Mouse (Mus musculus) heart, postnatal 14 days (tissue): Measurements from ENCODE around the gene Mpst. TPM values are rescaled to one million over a fixed set of nuclear protein-coding genes. Genes with fewer than 3 reads are reported as not detected.

ENCODE experiments used
- DNase-seq, 2 experiments: peaks; one replicate each; pipeline ENCODE4 v3.0.0; 2021 to 2022
- intact Hi-C: fragments of 180-260 bp; cut with DNase I; formaldehyde crosslinking; loops from one replicate; pipeline ENCODE4 v1.15.1; 2025
- total RNA-seq, 2 experiments: library from RNA; stranded (reverse); gene quantifications; 2 replicates each; pipeline ENCODE4 v1.2.3; 2021

Gene Mpst
- total RNA-seq, 2 experiments from 2014 or later, result 28.1 to 31.0 TPM

GRCm38 (mm10) chr15:78402423-78402822, 3.8 kb upstream of the Mpst start:
- peak; percentile 24 to 42 for DNase-seq
- intact Hi-C loops, result no loop called here

- no peak for DNase-seq
- intact Hi-C loops, result no loop called here
Observed at GRCm38 (mm10) chr15:78403301-78403741, 2.9 kb upstream of the Mpst start.

GRCm38 (mm10) chr15:78403896-78404295, 2.3 kb upstream of the Mpst start:
- DNase-seq, result peak; percentile 47 to 66
- intact Hi-C loops, result no loop called here

- DNase-seq, result no peak
- intact Hi-C loops, result no loop called here
Observed at GRCm38 (mm10) chr15:78405098-78405497, 1.1 kb upstream of the Mpst start.

GRCm38 (mm10) chr15:78405517-78406211, 552 bp upstream of the Mpst start, which contains the start of gene Tst:
Tst (minus strand) TSS chr15:78405907.
- intact Hi-C loops, result loop anchor here (2.0 kb wide), 1 partner anchor 21 kb away; no protein-coding TSS in a partner anchor
- DNase-seq, result peak; percentile 79 to 86

GRCm38 (mm10) chr15:78409570-78410052, 3.4 kb downstream of the Mpst start:
- DNase-seq, result no peak
- intact Hi-C loops, result no loop called here

- intact Hi-C loops, result no loop called here
- no peak for DNase-seq
Observed at GRCm38 (mm10) chr15:78413083-78413718, 7.0 kb downstream of the Mpst start.

GRCm38 (mm10) chr15:78413719-78414117, 7.5 kb downstream of the Mpst start:
- intact Hi-C loops, result no loop called here
- DNase-seq, result no peak

GRCm38 (mm10) chr15:78414157-78414556, 7.9 kb downstream of the Mpst start:
- no peak for DNase-seq
- intact Hi-C loops, result no loop called here

GRCm38 (mm10) chr15:78416937-78417336, 10.7 kb downstream of the Mpst start:
- intact Hi-C loops, result no loop called here
- DNase-seq, result no peak

GRCm38 (mm10) chr15:78420395-78420794, 14.2 kb downstream of the Mpst start:
- no peak for DNase-seq
- intact Hi-C loops, result loop anchor here (5.0 kb wide), 1 partner anchor 238 kb away; no protein-coding TSS in a partner anchor

GRCm38 (mm10) chr15:78422046-78422956, 16.1 kb downstream of the Mpst start:
- intact Hi-C loops, result loop anchor here (1.0 to 5.0 kb wide), 2 partner anchors 67 to 240 kb away; no protein-coding TSS in a partner anchor

GRCm38 (mm10) chr15:78424507-78424906, 18.3 kb downstream of the Mpst start:
- no peak for DNase-seq
- intact Hi-C loops, result loop anchor here (5.0 kb wide), 1 partner anchor 242 kb away; no protein-coding TSS in a partner anchor

More at GRCm38 (mm10) chr15:78422046-78422956, 16.1 kb downstream of the Mpst start:
- DNase-seq, result peak; percentile 85 to 89

GRCm38 (mm10) chr15:78425230-78425629, 19.0 kb downstream of the Mpst start:
- no peak for DNase-seq
- intact Hi-C loops, result no loop called here

- peak; percentile 80 for DNase-seq
- intact Hi-C loops, result no loop called here
Observed at GRCm38 (mm10) chr15:78428391-78429138, 22.3 kb downstream of the Mpst start, which contains the start of gene Kctd17. Kctd17 (plus strand) TSS chr15:78428564.

GRCm38 (mm10) chr15:78429139-78429459, 22.9 kb downstream of the Mpst start:
- DNase-seq, result no peak
- intact Hi-C loops, result no loop called here

GRCm38 (mm10) chr15:78429871-78430622, 23.8 kb downstream of the Mpst start:
- intact Hi-C loops, result loop anchor here (5.0 kb wide), 1 partner anchor 173 kb away; no protein-coding TSS in a partner anchor
- DNase-seq, result no peak

- DNase-seq, result no peak
- intact Hi-C loops, result loop anchor here (5.0 kb wide), 1 partner anchor 174 kb away; no protein-coding TSS in a partner anchor
Observed at GRCm38 (mm10) chr15:78430874-78431273, 24.7 kb downstream of the Mpst start.
